Mouse (Mus musculus): ENCODE measurements around the gene Actn3. TPM values are rescaled to one million over a fixed set of nuclear protein-coding genes. Genes with fewer than 3 reads are reported as not detected.

Gene Actn3
- polyA plus RNA-seq, 1 experiment, result 418 TPM

DNA sequence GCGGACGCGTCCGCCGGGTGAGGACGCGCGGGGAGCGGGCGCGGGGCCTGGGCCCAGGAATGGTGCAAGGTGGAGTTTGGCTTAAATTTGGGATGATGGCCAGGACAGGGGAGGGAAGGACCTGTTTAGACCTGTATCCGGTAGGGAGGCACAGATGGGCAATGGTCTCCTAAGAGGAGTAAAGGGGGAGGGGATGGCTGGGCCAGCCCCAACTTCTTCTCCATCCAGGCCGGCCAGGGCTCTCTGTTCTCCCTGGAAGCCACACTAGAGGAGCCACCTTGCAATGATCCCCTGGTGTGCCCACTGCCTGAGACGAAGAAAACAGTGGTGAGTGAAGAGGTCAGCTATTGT lies 22.3 kb downstream of the Actn3 start:
- no peak for TF ChIP-seq CEBPB (IDR thresholded peaks at IDR 0.05; ENCODE audit: insufficient read depth, poor library complexity, severe bottlenecking)
- no peak for TF ChIP-seq TCF12 (IDR thresholded peaks at IDR 0.05; ENCODE audit: insufficient read depth, poor library complexity, severe bottlenecking)
- TF ChIP-seq REST (IDR thresholded peaks at IDR 0.05; ENCODE audit: insufficient read depth, insufficient read length), result no peak
- no peak for TF ChIP-seq POLR2AphosphoS2 (IDR thresholded peaks at IDR 0.05; ENCODE audit: insufficient read length, low read depth)
- TF ChIP-seq MAX (IDR thresholded peaks at IDR 0.05; ENCODE audit: low read depth), result no peak
- TF ChIP-seq POLR2A (IDR thresholded peaks at IDR 0.05; ENCODE audit: insufficient read length, low read depth), result no peak
- TF ChIP-seq MYOG (IDR thresholded peaks at IDR 0.05; ENCODE audit: control insufficient read depth in 1 of 3, insufficient read depth in 1 of 3, insufficient read length in 2 of 3, low read depth in 2 of 3), result no peak
- TF ChIP-seq MYOD1 (IDR thresholded peaks at IDR 0.05; ENCODE audit: control insufficient read depth in 1 of 3, insufficient read length in 2 of 3, low read depth in 2 of 3), result no peak
- TF ChIP-seq USF1 (IDR thresholded peaks at IDR 0.05; ENCODE audit: low read depth), result no peak
- TF ChIP-seq SRF (IDR thresholded peaks at IDR 0.05; ENCODE audit: control insufficient read depth, insufficient read length, low read depth), result no peak
- TF ChIP-seq TCF3 (IDR thresholded peaks at IDR 0.05; ENCODE audit: insufficient read length, low read depth), result no peak
- TF ChIP-seq E2F4 (IDR thresholded peaks at IDR 0.05; ENCODE audit: insufficient read depth), result no peak
- Histone ChIP-seq H3K4me3 (no peak overlapping the region), H3K79me2 (ENCODE audit: control insufficient read depth, insufficient read depth) (no peaks in the 10 kb centered on the region), H3K27me3 (ENCODE audit: control insufficient read depth, insufficient read depth, insufficient read length) (peaks cover 29% of the 10 kb centered on the region), H3ac (ENCODE audit: control insufficient read depth, insufficient read length) (no peak overlapping the region), H3K36me3 (ENCODE audit: control insufficient read depth, insufficient read depth) (no peaks in the 10 kb centered on the region), H3K4me2 (ENCODE audit: low read depth) (peak overlapping the region; percentile 56)

DNA sequence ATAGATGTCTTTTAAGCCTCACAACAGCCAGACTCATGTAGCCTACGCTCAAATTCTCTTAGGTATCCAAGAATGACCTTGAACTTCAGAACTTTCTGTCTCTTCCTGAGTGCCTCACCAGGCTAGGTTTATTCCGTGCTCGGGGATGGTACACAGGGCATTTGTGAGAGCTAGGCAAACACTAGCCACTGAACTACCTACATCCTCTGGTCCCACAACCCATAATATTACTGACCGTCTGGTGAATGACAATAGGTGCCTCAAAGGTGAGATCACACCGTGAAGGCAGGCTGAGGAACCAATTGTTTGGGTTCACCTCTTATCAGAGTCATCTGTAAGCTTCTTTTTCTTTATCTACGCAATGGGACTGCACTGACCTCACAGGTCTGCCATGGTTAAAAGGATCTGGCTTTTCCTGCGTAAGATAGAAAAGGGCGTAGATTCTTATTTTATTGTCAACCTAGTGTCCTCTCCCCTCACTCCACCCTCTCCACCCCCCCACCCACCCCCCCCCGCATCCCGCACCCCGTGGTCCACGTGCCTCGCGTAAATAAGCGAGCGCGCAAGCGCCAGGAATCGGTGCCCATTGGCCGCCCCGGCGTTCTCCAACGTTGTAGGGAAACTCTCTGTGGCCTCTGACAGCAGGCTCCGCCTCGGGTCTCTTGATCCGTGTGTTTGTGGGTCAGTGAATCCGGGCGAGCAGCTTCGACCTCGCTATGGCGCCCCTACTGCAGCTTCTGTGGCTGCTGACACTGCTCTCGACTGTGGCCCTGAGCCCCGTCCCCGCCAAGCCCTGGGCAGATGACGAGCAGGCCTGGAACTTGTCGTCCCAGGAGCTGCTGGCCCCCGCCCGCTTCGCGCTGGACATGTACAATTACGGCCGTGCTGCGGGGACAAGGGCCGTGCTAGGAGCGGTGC lies 22.9 kb downstream of the Actn3 start, which contains the start of gene Ctsf:
TSS of gene Ctsf (plus strand) at position 579 of the 918 bp plus-strand sequence.
- Histone ChIP-seq H3K4me2 (ENCODE audit: low read depth) (peak within 1 kb of the TSS; percentile 56), H3K79me2 (ENCODE audit: control insufficient read depth, insufficient read depth) (no peaks in the 10 kb centered on the region), H3K27me3 (ENCODE audit: control insufficient read depth, insufficient read depth, insufficient read length) (peaks cover 33% of the 10 kb centered on the region), H3K36me3 (ENCODE audit: control insufficient read depth, insufficient read depth) (no peaks in the 10 kb centered on the region), H3K4me3 (no peak within 1 kb of the TSS), H3ac (ENCODE audit: control insufficient read depth, insufficient read length) (no peak within 1 kb of the TSS)
- TF ChIP-seq USF1 (IDR thresholded peaks at IDR 0.05; ENCODE audit: low read depth), result no peak
- TF ChIP-seq MYOG (IDR thresholded peaks at IDR 0.05; ENCODE audit: control insufficient read depth in 1 of 3, insufficient read depth in 1 of 3, insufficient read length in 2 of 3, low read depth in 2 of 3), result peak in 1 of 3 experiments; percentile 2
- no peak for TF ChIP-seq TCF3 (IDR thresholded peaks at IDR 0.05; ENCODE audit: insufficient read length, low read depth)

DNA sequence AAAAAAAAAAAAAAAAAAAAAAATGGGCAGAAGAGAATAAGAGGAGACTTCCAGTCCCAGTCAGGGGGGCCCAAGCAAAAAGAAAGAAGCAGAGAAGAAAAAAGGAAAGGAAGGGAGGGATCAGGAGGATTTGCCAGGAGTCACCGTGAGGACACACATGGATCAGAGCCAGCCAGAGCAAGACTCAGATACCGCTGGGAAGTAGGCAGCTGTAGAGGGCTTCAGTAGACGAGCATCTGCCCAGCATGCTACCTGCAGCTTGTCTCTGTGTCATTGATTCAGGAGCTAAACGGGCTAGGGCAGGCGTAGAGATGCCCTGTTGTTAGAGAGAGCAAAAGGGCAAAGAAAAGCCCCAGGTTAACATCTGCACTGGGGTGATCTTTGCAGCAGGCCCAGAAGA lies 27.4 kb downstream of the Actn3 start:
- peaks cover 37% of the 10 kb centered on the region for H3K27me3 ChIP-seq (ENCODE audit: control insufficient read depth, insufficient read depth, insufficient read length)
- no peak overlapping the region for H3K4me3 ChIP-seq
- no peak for TF ChIP-seq MAX (IDR thresholded peaks at IDR 0.05; ENCODE audit: low read depth)
- no peak for TF ChIP-seq USF1 (IDR thresholded peaks at IDR 0.05; ENCODE audit: low read depth)
- no peak for TF ChIP-seq POLR2A (IDR thresholded peaks at IDR 0.05; ENCODE audit: insufficient read length, low read depth)
- no peak for TF ChIP-seq TCF3 (IDR thresholded peaks at IDR 0.05; ENCODE audit: insufficient read length, low read depth)
- no peak for TF ChIP-seq POLR2AphosphoS2 (IDR thresholded peaks at IDR 0.05; ENCODE audit: insufficient read length, low read depth)
- no peak for TF ChIP-seq MYOD1 (IDR thresholded peaks at IDR 0.05; ENCODE audit: control insufficient read depth in 1 of 3, insufficient read length in 2 of 3, low read depth in 2 of 3)
- no peak for TF ChIP-seq SRF (IDR thresholded peaks at IDR 0.05; ENCODE audit: control insufficient read depth, insufficient read length, low read depth)
- no peak for TF ChIP-seq REST (IDR thresholded peaks at IDR 0.05; ENCODE audit: insufficient read depth, insufficient read length)
- no peak overlapping the region for H3ac ChIP-seq (ENCODE audit: control insufficient read depth, insufficient read length)
- H3K4me2 ChIP-seq (ENCODE audit: low read depth), result no peak overlapping the region
- no peaks in the 10 kb centered on the region for H3K36me3 ChIP-seq (ENCODE audit: control insufficient read depth, insufficient read depth)
- no peaks in the 10 kb centered on the region for H3K79me2 ChIP-seq (ENCODE audit: control insufficient read depth, insufficient read depth)

DNA sequence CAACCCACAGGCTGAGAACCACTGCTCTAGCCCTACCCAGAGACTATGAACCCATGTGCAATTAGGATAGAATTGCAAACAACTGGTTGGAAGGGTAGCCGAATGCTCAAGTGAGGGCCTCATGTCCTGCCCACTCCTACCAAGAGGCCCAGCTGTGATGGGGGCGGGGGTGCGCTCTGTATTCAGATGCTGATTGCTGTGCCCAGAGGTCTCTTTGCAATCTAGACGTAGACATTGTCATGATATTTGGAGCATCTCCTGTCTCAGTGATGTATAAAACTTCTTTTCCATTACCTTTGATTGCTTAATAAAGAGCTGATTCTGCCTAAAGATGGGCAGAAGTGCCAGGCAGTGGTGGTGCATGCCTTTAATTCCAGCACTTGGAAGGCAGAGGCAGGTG lies 27.9 kb downstream of the Actn3 start:
- Histone ChIP-seq H3K4me3 (no peak overlapping the region), H3K4me2 (ENCODE audit: low read depth) (no peak overlapping the region), H3K36me3 (ENCODE audit: control insufficient read depth, insufficient read depth) (no peaks in the 10 kb centered on the region), H3K27me3 (ENCODE audit: control insufficient read depth, insufficient read depth, insufficient read length) (peaks cover 38% of the 10 kb centered on the region), H3K79me2 (ENCODE audit: control insufficient read depth, insufficient read depth) (no peaks in the 10 kb centered on the region), H3ac (ENCODE audit: control insufficient read depth, insufficient read length) (no peak overlapping the region)
- TF ChIP-seq POLR2AphosphoS2 (IDR thresholded peaks at IDR 0.05; ENCODE audit: insufficient read length, low read depth) (no peak), SRF (IDR thresholded peaks at IDR 0.05; ENCODE audit: control insufficient read depth, insufficient read length, low read depth) (no peak), E2F4 (IDR thresholded peaks at IDR 0.05; ENCODE audit: insufficient read depth) (no peak), TCF3 (IDR thresholded peaks at IDR 0.05; ENCODE audit: insufficient read length, low read depth) (no peak), USF1 (IDR thresholded peaks at IDR 0.05; ENCODE audit: low read depth) (no peak), MAX (IDR thresholded peaks at IDR 0.05; ENCODE audit: low read depth) (no peak), POLR2A (IDR thresholded peaks at IDR 0.05; ENCODE audit: insufficient read length, low read depth) (no peak), REST (IDR thresholded peaks at IDR 0.05; ENCODE audit: insufficient read depth, insufficient read length) (no peak), TCF12 (IDR thresholded peaks at IDR 0.05; ENCODE audit: insufficient read depth, poor library complexity, severe bottlenecking) (no peak)

DNA sequence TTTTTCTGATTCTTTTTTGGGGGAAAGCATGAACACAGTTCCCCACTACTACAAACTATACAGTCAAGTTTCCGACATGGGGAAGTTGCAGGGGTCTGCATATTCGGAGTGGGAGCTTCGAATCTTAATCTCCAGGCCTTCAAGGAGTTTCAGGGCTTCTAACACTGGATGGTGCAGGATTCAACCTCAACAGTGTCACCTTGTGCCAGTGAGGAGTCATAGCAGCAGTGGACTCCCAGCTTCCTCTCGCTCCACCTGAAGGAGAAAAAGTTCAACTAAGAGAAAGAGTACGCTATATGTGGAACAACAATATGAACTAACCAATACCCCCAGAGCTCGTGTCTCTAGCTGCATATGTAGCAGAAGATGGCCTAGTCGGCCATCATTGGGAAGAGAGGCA lies 30.2 kb downstream of the Actn3 start:
- Histone ChIP-seq H3ac (ENCODE audit: control insufficient read depth, insufficient read length) (no peak overlapping the region), H3K79me2 (ENCODE audit: control insufficient read depth, insufficient read depth) (no peaks in the 10 kb centered on the region), H3K27me3 (ENCODE audit: control insufficient read depth, insufficient read depth, insufficient read length) (peaks cover 37% of the 10 kb centered on the region), H3K4me2 (ENCODE audit: low read depth) (no peak overlapping the region), H3K4me3 (no peak overlapping the region), H3K36me3 (ENCODE audit: control insufficient read depth, insufficient read depth) (no peaks in the 10 kb centered on the region)
- TF ChIP-seq MYOG (IDR thresholded peaks at IDR 0.05; ENCODE audit: control insufficient read depth in 1 of 3, insufficient read depth in 1 of 3, insufficient read length in 2 of 3, low read depth in 2 of 3) (no peak), USF1 (IDR thresholded peaks at IDR 0.05; ENCODE audit: low read depth) (no peak), E2F4 (IDR thresholded peaks at IDR 0.05; ENCODE audit: insufficient read depth) (no peak), MYOD1 (IDR thresholded peaks at IDR 0.05; ENCODE audit: control insufficient read depth in 1 of 3, insufficient read length in 2 of 3, low read depth in 2 of 3) (no peak), CEBPB (IDR thresholded peaks at IDR 0.05; ENCODE audit: insufficient read depth, poor library complexity, severe bottlenecking) (no peak), POLR2AphosphoS2 (IDR thresholded peaks at IDR 0.05; ENCODE audit: insufficient read length, low read depth) (no peak), SRF (IDR thresholded peaks at IDR 0.05; ENCODE audit: control insufficient read depth, insufficient read length, low read depth) (no peak)

Measured in myocyte (in vitro differentiated cells).